Mouse (Mus musculus) kidney, adult 2 months (tissue): ENCODE data around the gene Tmem215.

Source experiments
- CTCF ChIP-seq: fragments of 200-500 bp; conservative IDR thresholded peaks from 2 replicates; pipeline ENCODE4 v1.5.1; 2011; ENCODE audit warnings: low read depth, mild to moderate bottlenecking, control low read depth, low read length, moderate library complexity, mixed read lengths; ENCODE audit not compliant: insufficient read depth, insufficient read length
- POLR2A ChIP-seq: fragments of 200-500 bp; IDR thresholded peaks from one replicate; pipeline ENCODE4 v1.6.1; 2011; ENCODE audit warnings: low read depth, low read length, control low read depth

- TF ChIP-seq CTCF: no peak
- no peak for TF ChIP-seq POLR2A
Observed at GRCm38 (mm10) chr4:40486546-40486945, 14.6 kb downstream of the Tmem215 start.
